Mouse (Mus musculus) cerebellum, adult 2 months (tissue): Measurements from ENCODE around the gene Frmpd4.

Source experiments
- CTCF ChIP-seq: fragments of 200-500 bp; IDR thresholded peaks from 2 replicates; pipeline ENCODE4 v1.5.1; 2011; ENCODE audit warnings: low read depth, mild to moderate bottlenecking, control low read depth, low read length, moderate library complexity, borderline replicate concordance; ENCODE audit not compliant: insufficient read depth
- POLR2A ChIP-seq: fragments of 200-500 bp; IDR thresholded peaks from 2 replicates; pipeline ENCODE4 v1.6.1; 2011; ENCODE audit warnings: low read length, control low read depth, borderline replicate concordance; ENCODE audit not compliant: insufficient read depth

- TF ChIP-seq POLR2A (no peak), CTCF (no peak)
Observed at GRCm38 (mm10) chrX:167832543-167832942, 744.5 kb downstream of the Frmpd4 start.
